Mouse (Mus musculus) thymus, adult 2 months (tissue): ENCODE measurements at regions not wholly inside any gene's neighbourhood (a gene's known extent, or its start where the extent isn't known, plus 50 kb on each side); places are given as distances from the start of the nearest gene placed in this dataset.

Experiments used
- CTCF ChIP-seq: fragments of 200-500 bp; IDR thresholded peaks from 2 replicates; pipeline ENCODE4 v1.5.1; 2012; ENCODE audit warnings: mild to moderate bottlenecking, control low read depth, low read length, moderate library complexity, borderline replicate concordance; ENCODE audit not compliant: control insufficient read depth, poor library complexity, insufficient read depth; ENCODE audit errors: extremely low read depth
- POLR2A ChIP-seq: fragments of 200-500 bp; IDR thresholded peaks from 2 replicates; pipeline ENCODE4 v1.6.1; 2012; ENCODE audit warnings: mild to moderate bottlenecking, low read length, control low read depth, moderate library complexity; ENCODE audit not compliant: control insufficient read depth, poor library complexity, insufficient read depth; ENCODE audit errors: extremely low read depth

- TF ChIP-seq CTCF (no peak), POLR2A (no peak)
These were observed 148.5 kb downstream of the Clic5 start for GRCm38 (mm10) chr17:44336842-44337241.
